Mouse (Mus musculus) forebrain, embryonic 10.5 days (tissue): ENCODE data around the gene Slc23a2. TPM values are rescaled to one million over a fixed set of nuclear protein-coding genes. Genes with fewer than 3 reads are reported as not detected.

ENCODE experiments used
- DNase-seq: peaks from one replicate; pipeline ENCODE4 v3.0.0-alpha.2; 2017; ENCODE audit warnings: low spot score; ENCODE audit errors: extremely low spot score
- H3K27ac ChIP-seq: fragments of 300-500 bp; sonication (generic); 2 replicates; pipeline ENCODE4 v1.5.1; 2016; ENCODE audit warnings: mild to moderate bottlenecking
- H3K27me3 ChIP-seq: fragments of 300-500 bp; sonication (generic); 2 replicates; pipeline ENCODE4 v1.6.1; 2016; ENCODE audit warnings: mild to moderate bottlenecking; ENCODE audit not compliant: poor library complexity, severe bottlenecking
- H3K36me3 ChIP-seq: fragments of 300-500 bp; sonication (generic); replicated peaks from 2 replicates; pipeline ENCODE4 v1.6.1; 2016; ENCODE audit warnings: mild to moderate bottlenecking, moderate library complexity
- H3K4me1 ChIP-seq: fragments of 300-500 bp; sonication (generic); 2 replicates; pipeline ENCODE4 v1.6.1; 2016
- H3K4me3 ChIP-seq: fragments of 300-500 bp; sonication (generic); 2 replicates; pipeline ENCODE4 v1.5.1; 2016; ENCODE audit warnings: mild to moderate bottlenecking, moderate library complexity
- H3K9me3 ChIP-seq: fragments of 300-500 bp; sonication (generic); 2 replicates; pipeline ENCODE4 v1.6.1; 2016; ENCODE audit warnings: mild to moderate bottlenecking, moderate library complexity
- WGBS: fragments of 180-500 bp; shearing (Covaris S2); methylation state at CpG from one replicate; pipeline ENCODE4 v1.1.7; 2016; 5-methylcytosine and 5-hydroxymethylcytosine counted together
- polyA plus RNA-seq: library from polyadenylated mRNA; unstranded; fragments of >200 nt; fragmentation: Nextera tagmentation; extraction: Ambion mirVana; gene quantifications from 2 replicates; pipeline ENCODE4 v1.2.1, GENCODE M21; 2016

The Slc23a2 gene
- polyA plus RNA-seq, 1 experiment from 2014 or later, result 12.6 TPM

GRCm38 (mm10) chr2:132091749-132092148, 53.2 kb downstream of the Slc23a2 start:
- Histone ChIP-seq H3K4me3 (no peak overlapping the region), H3K27me3 (no peaks in the 10 kb centered on the region), H3K27ac (no peak overlapping the region), H3K36me3 (peaks cover 21% of the 10 kb centered on the region), H3K4me1 (peaks cover 8% of the 10 kb centered on the region), H3K9me3 (no peaks in the 10 kb centered on the region)
- 85% methylated on average over 4 of the region's 4 CpGs for WGBS
- no peak for DNase-seq

DNA sequence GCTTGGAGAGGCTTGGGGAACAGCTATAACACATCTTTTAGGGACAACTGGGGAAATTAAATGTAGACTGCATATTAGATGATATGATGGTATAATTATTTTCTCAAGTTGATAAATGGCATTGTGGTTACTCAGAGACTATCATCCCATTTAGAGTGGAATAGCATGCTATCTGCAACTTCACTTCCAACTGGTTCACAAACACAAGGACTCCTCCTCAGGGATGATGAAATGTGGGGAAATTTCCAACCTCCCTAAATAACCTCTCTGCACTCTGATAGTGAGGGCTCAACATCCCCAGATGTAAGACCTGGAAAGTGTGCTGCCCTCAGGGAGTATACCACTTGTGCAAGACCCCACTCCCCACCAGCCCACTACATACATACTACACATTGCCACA, 60.1 kb downstream of the Slc23a2 start:
- H3K4me1 ChIP-seq, result no peaks in the 10 kb centered on the region
- no peak for DNase-seq
- no peaks in the 10 kb centered on the region for H3K27me3 ChIP-seq
- no peak overlapping the region for H3K27ac ChIP-seq
- H3K4me3 ChIP-seq, result no peak overlapping the region
- peaks cover 25% of the 10 kb centered on the region for H3K36me3 ChIP-seq
- no peaks in the 10 kb centered on the region for H3K9me3 ChIP-seq

DNA sequence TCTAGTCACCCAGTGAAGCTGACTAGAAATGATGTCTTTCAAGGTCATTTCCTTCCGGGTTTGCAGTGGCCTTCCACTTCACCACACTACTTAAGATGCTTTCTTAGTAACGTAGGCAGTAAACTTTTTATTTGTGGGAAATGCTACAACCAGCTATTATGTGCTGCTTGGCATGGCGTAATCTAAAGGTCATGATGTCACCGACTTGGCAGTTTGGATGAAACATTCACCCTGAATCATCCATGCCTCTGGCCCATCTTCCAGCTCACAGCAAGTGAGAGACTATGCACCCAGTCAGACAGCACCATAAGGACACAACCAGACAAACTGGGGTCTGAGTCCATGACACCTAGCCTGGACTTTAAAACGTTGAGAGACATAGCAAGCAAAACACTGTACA, 60.5 kb downstream of the Slc23a2 start:
- no peak overlapping the region for H3K4me3 ChIP-seq
- no peaks in the 10 kb centered on the region for H3K27me3 ChIP-seq
- H3K36me3 ChIP-seq, result peaks cover 25% of the 10 kb centered on the region
- WGBS, result 94% methylated on average over 5 of the region's 5 CpGs
- no peaks in the 10 kb centered on the region for H3K4me1 ChIP-seq
- no peaks in the 10 kb centered on the region for H3K9me3 ChIP-seq
- no peak for DNase-seq
- no peak overlapping the region for H3K27ac ChIP-seq

DNA sequence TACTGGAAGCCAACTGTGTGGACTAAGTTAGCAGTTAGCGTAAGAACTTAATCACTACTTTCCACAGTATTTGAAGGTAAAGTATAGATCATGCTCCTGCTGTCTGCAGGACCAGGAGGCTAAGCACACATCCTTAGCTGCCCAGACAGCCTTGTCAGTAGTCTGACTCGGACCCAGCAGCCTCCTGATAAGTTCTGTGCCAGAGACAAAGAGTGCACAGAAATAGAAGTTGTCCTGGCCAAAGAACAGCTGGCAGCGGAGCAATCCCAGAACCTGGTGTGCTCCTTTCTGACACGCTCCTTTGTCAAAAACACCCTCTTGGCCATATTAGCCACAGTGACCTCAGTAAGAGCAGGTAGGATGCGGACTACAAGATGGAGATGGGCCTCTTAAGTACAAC, 65.8 kb downstream of the Slc23a2 start:
- Histone ChIP-seq H3K4me1 (no peaks in the 10 kb centered on the region), H3K27ac (no peak overlapping the region), H3K9me3 (no peaks in the 10 kb centered on the region), H3K4me3 (no peak overlapping the region), H3K36me3 (peaks cover 17% of the 10 kb centered on the region), H3K27me3 (no peaks in the 10 kb centered on the region)
- DNase-seq, result no peak
- WGBS, result 79% methylated on average over 5 of the region's 5 CpGs

- no peak for DNase-seq
- Histone ChIP-seq H3K36me3 (peaks cover 28% of the 10 kb centered on the region), H3K27ac (no peak overlapping the region), H3K9me3 (no peaks in the 10 kb centered on the region), H3K27me3 (no peaks in the 10 kb centered on the region), H3K4me3 (no peak overlapping the region), H3K4me1 (no peaks in the 10 kb centered on the region)
- WGBS, result 70% methylated on average over 3 of the region's 3 CpGs
Observed at GRCm38 (mm10) chr2:132073052-132073451, 71.9 kb downstream of the Slc23a2 start.

DNA sequence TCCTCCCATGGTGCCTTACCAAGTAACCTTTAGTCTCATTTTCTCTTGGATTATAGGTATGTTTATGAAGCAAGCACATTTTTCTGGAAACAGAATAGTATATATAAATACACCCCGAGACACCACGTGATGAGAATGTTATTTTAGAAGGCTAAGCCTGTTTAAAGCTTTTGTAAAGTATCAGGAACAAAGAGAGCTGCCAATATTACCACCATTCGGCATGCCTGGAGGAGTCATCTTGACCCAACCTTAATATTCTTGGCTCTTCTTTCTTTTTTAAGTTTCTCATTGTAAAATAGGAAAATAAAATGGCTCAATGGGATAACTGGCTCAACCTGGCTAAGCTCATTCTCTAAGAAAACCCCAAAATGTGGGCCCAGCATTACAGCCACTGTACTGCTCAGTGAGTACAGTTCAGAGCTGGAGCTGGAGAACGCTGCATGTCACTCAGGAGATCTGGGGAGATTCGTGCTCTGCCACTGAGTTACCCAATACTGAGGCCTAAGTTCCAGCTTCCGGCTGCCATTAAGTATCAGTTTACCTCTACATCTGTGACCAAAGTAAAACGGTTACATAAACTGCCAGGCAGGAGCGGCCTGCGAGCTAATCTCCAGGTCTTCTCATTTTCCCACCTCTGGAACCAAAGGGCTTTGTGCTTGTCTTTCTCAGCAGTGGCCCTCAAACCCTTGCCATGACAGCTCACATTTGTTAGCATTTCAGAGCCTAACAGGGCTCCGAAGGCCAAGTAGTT, 74.7 kb downstream of the Slc23a2 start:
- H3K4me3 ChIP-seq, result no peak overlapping the region

GRCm38 (mm10) chr2:132064185-132064831, 80.6 kb downstream of the Slc23a2 start:
- H3K27ac ChIP-seq, result no peak overlapping the region
- WGBS, result 87% methylated on average over 11 of the region's 11 CpGs
- H3K9me3 ChIP-seq, result no peaks in the 10 kb centered on the region
- no peak overlapping the region for H3K4me3 ChIP-seq
- no peak for DNase-seq
- H3K4me1 ChIP-seq, result no peaks in the 10 kb centered on the region
- peaks cover 25% of the 10 kb centered on the region for H3K36me3 ChIP-seq
- no peaks in the 10 kb centered on the region for H3K27me3 ChIP-seq

More for the DNA sequence above, 74.7 kb downstream of the Slc23a2 start:
- 83% methylated on average over 10 of the region's 10 CpGs for WGBS
- Histone ChIP-seq H3K27me3 (no peaks in the 10 kb centered on the region), H3K4me1 (no peaks in the 10 kb centered on the region), H3K9me3 (no peaks in the 10 kb centered on the region), H3K27ac (no peak overlapping the region), H3K36me3 (peaks cover 27% of the 10 kb centered on the region)
- no peak for DNase-seq

- Histone ChIP-seq H3K36me3 (peaks cover 27% of the 10 kb centered on the region), H3K4me1 (no peaks in the 10 kb centered on the region), H3K27ac (no peak overlapping the region), H3K9me3 (no peaks in the 10 kb centered on the region), H3K4me3 (no peak overlapping the region), H3K27me3 (no peaks in the 10 kb centered on the region)
- DNase-seq, result no peak
- 86% methylated on average over 3 of the region's 3 CpGs for WGBS
Observed at GRCm38 (mm10) chr2:132063776-132064175, 81.1 kb downstream of the Slc23a2 start.

GRCm38 (mm10) chr2:132061884-132062283, 83.0 kb downstream of the Slc23a2 start:
- peaks cover 41% of the 10 kb centered on the region for H3K36me3 ChIP-seq
- no peak for DNase-seq
- 93% methylated on average over 11 of the region's 11 CpGs for WGBS
- H3K27ac ChIP-seq, result no peak overlapping the region
- no peaks in the 10 kb centered on the region for H3K27me3 ChIP-seq
- no peaks in the 10 kb centered on the region for H3K9me3 ChIP-seq
- no peak overlapping the region for H3K4me3 ChIP-seq
- no peaks in the 10 kb centered on the region for H3K4me1 ChIP-seq

- WGBS, result 93% methylated on average over 8 of the region's 8 CpGs
- no peak overlapping the region for H3K4me3 ChIP-seq
- peaks cover 51% of the 10 kb centered on the region for H3K36me3 ChIP-seq
- no peaks in the 10 kb centered on the region for H3K4me1 ChIP-seq
- no peaks in the 10 kb centered on the region for H3K27me3 ChIP-seq
- no peaks in the 10 kb centered on the region for H3K9me3 ChIP-seq
- DNase-seq, result no peak
- H3K27ac ChIP-seq, result no peak overlapping the region
Observed at GRCm38 (mm10) chr2:132059919-132060318, 85.0 kb downstream of the Slc23a2 start.

DNA sequence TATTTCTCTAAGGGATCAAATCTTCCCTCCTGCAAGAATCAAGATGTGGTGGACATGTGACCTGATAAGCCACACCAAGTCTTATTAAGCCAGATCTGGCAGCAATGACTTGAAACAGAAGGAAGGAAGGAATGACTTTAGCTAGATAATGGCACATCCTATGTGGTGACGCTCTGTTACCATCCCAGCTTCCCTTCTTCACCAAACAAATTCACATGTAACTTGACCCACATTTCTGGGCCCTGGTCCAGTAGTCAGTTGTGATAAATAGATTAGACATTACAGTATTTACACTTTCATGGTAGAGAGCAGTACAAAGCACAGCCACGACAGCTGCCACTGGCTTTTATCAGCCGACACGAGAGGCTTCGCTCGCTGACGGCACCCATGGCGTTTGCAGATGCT, 89.6 kb downstream of the Slc23a2 start:
- WGBS, result 94% methylated on average over 8 of the region's 8 CpGs
- no peak for DNase-seq
- no peaks in the 10 kb centered on the region for H3K27me3 ChIP-seq
- H3K36me3 ChIP-seq, result peaks cover 44% of the 10 kb centered on the region
- H3K9me3 ChIP-seq, result no peaks in the 10 kb centered on the region
- no peak overlapping the region for H3K27ac ChIP-seq
- H3K4me3 ChIP-seq, result no peak overlapping the region
- no peaks in the 10 kb centered on the region for H3K4me1 ChIP-seq

DNA sequence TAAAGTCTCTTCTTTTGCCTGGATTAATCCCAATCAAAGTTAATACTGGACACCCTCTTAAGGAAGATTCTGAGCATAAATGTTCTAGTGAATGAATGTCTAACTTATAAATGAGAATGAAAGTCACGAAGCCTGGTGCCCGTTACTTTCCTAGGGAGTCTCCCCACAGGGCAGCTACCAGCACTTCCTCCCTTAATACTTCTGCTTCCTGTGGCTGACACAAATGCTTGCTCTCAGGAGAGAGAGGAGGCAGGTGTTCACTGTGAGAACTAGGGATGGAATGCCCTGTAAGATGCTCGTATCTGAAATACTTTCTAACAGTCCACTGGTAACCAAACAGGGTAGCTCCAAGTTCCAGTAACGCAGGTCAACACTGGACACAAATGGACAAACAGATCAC, 91.1 kb downstream of the Slc23a2 start:
- WGBS, result 92% methylated on average over 4 of the region's 4 CpGs
- no peak overlapping the region for H3K27ac ChIP-seq

DNA sequence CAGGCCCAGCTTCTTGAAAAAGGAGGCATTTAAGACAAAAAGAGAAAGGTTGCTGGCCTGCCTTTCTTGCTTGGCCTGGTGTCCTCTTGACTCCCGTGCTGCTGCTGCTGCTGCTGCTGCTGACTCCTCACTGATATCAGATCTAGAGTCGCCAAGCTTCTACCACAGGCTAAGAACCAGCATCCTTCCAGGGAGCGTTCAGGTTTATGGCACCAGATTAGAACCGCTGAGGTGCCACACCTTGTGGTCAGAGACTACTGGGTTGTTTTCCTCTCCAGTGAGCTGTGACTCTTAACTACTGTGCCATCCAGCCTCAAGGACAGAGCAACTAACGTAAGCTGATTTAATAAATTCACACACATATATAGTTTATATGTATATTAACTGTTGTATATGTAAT, 93.1 kb downstream of the Slc23a2 start:
- no peak for DNase-seq
- no peaks in the 10 kb centered on the region for H3K9me3 ChIP-seq
- peaks cover 2% of the 10 kb centered on the region; the same call in 1 of the 2 replicates for H3K4me1 ChIP-seq
- H3K27ac ChIP-seq, result no peak overlapping the region
- H3K4me3 ChIP-seq, result no peak overlapping the region
- WGBS, result 90% methylated on average over 5 of the region's 5 CpGs
- H3K36me3 ChIP-seq, result peaks cover 22% of the 10 kb centered on the region
- H3K27me3 ChIP-seq, result no peaks in the 10 kb centered on the region

More for the DNA sequence above, 91.1 kb downstream of the Slc23a2 start:
- H3K27me3 ChIP-seq, result no peaks in the 10 kb centered on the region
- H3K4me3 ChIP-seq, result no peak overlapping the region
- H3K36me3 ChIP-seq, result peaks cover 37% of the 10 kb centered on the region
- DNase-seq, result no peak
- peaks cover 2% of the 10 kb centered on the region; the same call in 1 of the 2 replicates for H3K4me1 ChIP-seq
- no peaks in the 10 kb centered on the region for H3K9me3 ChIP-seq
